Mouse (Mus musculus): Measurements from ENCODE around the gene Dhrs9. TPM values are rescaled to one million over a fixed set of nuclear protein-coding genes. Genes with fewer than 3 reads are reported as not detected.

Gene Dhrs9
- total and polyA plus RNA-seq, 3 experiments = not detected

- dilution Hi-C loops (cut with MboI; ENCODE audit: extremely low pct_ligation_motif_present, extremely low pct_unique_long_range_greater_than_20kb, low sequenced_read_pairs) = no loop called here
- H3K27me3 ChIP-seq (replicated peaks) = no peaks in the 10 kb centered on the region
- no peaks in the 10 kb centered on the region for H3K79me2 ChIP-seq (replicated peaks; ENCODE audit: control insufficient read depth, extremely low read depth, insufficient read depth, poor library complexity, severe bottlenecking)
- H3K36me3 ChIP-seq (replicated peaks in 1 of 2; ENCODE audit: control insufficient read depth in 1 of 2, insufficient read depth in 1 of 2, low read length in 1 of 2) = no peaks in the 10 kb centered on the region
- no peak overlapping the region for H3K9ac ChIP-seq (ENCODE audit: insufficient read depth, low read depth)
- in situ Hi-C loops (cut with MboI; ENCODE audit: low pct_ligation_motif_present, low pct_unique_long_range_greater_than_20kb, low sequenced_read_pairs) = no loop called here
- no peak overlapping the region for H3K4me3 ChIP-seq (replicated peaks in 1 of 3; ENCODE audit: low read depth in 2 of 3, low read length in 2 of 3, poor library complexity in 1 of 3)
- TF ChIP-seq TBP (conservative IDR thresholded peaks at IDR 0.05; ENCODE audit: low read depth, low read length) = no peak
- no peak for TF ChIP-seq PAX5 (IDR thresholded peaks at IDR 0.05; ENCODE audit: low read length)
- TF ChIP-seq JUND (conservative IDR thresholded peaks at IDR 0.05; ENCODE audit: low read depth, low read length) = no peak
- TF ChIP-seq MAX (IDR thresholded peaks at IDR 0.05; ENCODE audit: low read length) = no peak
- no peak for TF ChIP-seq SMC3 (IDR thresholded peaks at IDR 0.05; ENCODE audit: low read depth, low read length)
- no peak for TF ChIP-seq MAZ (IDR thresholded peaks at IDR 0.05; ENCODE audit: low read depth, low read length)
- TF ChIP-seq RAD21 (IDR thresholded peaks at IDR 0.05; ENCODE audit: low read depth, low read length) = no peak
- no peak for TF ChIP-seq MXI1 (IDR thresholded peaks at IDR 0.05; ENCODE audit: low read depth, low read length)
- TF ChIP-seq SIN3A (IDR thresholded peaks at IDR 0.05; ENCODE audit: low read length) = no peak
- no peak for TF ChIP-seq MAFK (IDR thresholded peaks at IDR 0.05; ENCODE audit: insufficient replicate concordance, low read length)
- TF ChIP-seq EP300 (IDR thresholded peaks at IDR 0.05; ENCODE audit: low read length) = no peak
- no peak for TF ChIP-seq NELFE (IDR thresholded peaks at IDR 0.05; ENCODE audit: low read depth, low read length)
- TF ChIP-seq TCF12 (IDR thresholded peaks at IDR 0.05; ENCODE audit: low read depth, low read length) = no peak
- H3K4me2 ChIP-seq (ENCODE audit: insufficient read depth, low read depth, poor library complexity, severe bottlenecking) = no peak overlapping the region
- no peaks in the 10 kb centered on the region for H3K9me3 ChIP-seq (replicated peaks; ENCODE audit: low read length)
- H3K27ac ChIP-seq (ENCODE audit: insufficient read depth, low read depth) = no peak overlapping the region
- DNase-seq (ENCODE audit: extremely low read depth) = no peak
- H3K4me1 ChIP-seq (ENCODE audit: control insufficient read depth in 1 of 2, insufficient read depth in 2 of 2) = peaks cover 0 to 33% of the 10 kb centered on the region in 2 experiments; a peak in 1 of 4 replicates
Observed at GRCm38 (mm10) chr2:69386118-69386871, 6.0 kb downstream of the Dhrs9 start.

DNA sequence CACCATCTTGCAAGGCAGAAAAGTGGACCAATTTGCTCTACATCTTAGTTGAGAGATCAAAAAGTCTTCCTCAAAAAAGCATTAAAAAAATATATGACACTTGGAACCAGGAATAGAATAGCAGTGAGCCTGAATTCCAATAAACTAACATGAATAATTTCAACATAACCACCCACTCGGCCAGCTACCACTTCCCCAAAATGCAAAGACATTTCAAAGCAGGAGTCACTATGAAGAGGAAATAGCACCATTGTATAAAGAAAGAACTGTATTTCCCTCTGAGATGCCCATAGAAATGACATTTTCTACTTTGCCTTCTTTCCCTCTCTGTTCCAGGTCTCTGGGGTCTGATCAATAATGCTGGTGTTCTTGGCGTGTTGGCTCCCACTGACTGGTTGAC lies 13.7 kb downstream of the Dhrs9 start:
- dilution Hi-C loops (cut with MboI; ENCODE audit: extremely low pct_ligation_motif_present, extremely low pct_unique_long_range_greater_than_20kb, low sequenced_read_pairs) (no loop called here), in situ Hi-C loops (cut with MboI; ENCODE audit: low pct_ligation_motif_present, low pct_unique_long_range_greater_than_20kb, low sequenced_read_pairs) (no loop called here)
- H3K27ac ChIP-seq (ENCODE audit: insufficient read depth, low read depth) = no peak overlapping the region

More for the DNA sequence above, 13.7 kb downstream of the Dhrs9 start:
- Histone ChIP-seq H3K9ac (ENCODE audit: insufficient read depth, low read depth) (no peak overlapping the region), H3K4me1 (ENCODE audit: control insufficient read depth in 1 of 2, insufficient read depth in 2 of 2) (peaks cover 0 to 3% of the 10 kb centered on the region in 2 experiments; a peak in 1 of 4 replicates), H3K4me3 (replicated peaks in 1 of 3; ENCODE audit: low read depth in 2 of 3, low read length in 2 of 3, poor library complexity in 1 of 3) (no peak overlapping the region), H3K4me2 (ENCODE audit: insufficient read depth, low read depth, poor library complexity, severe bottlenecking) (no peak overlapping the region), H3K79me2 (replicated peaks; ENCODE audit: control insufficient read depth, extremely low read depth, insufficient read depth, poor library complexity, severe bottlenecking) (no peaks in the 10 kb centered on the region), H3K27me3 (replicated peaks) (no peaks in the 10 kb centered on the region), H3K36me3 (replicated peaks in 1 of 2; ENCODE audit: control insufficient read depth in 1 of 2, insufficient read depth in 1 of 2, low read length in 1 of 2) (no peaks in the 10 kb centered on the region), H3K9me3 (replicated peaks; ENCODE audit: low read length) (no peaks in the 10 kb centered on the region)
- TF ChIP-seq USF2 (conservative IDR thresholded peaks at IDR 0.05; ENCODE audit: low read depth, low read length) (no peak), GABPA (IDR thresholded peaks at IDR 0.05; ENCODE audit: insufficient replicate concordance, low read depth, low read length) (no peak), ZKSCAN1 (IDR thresholded peaks at IDR 0.05; ENCODE audit: borderline replicate concordance, low read depth, low read length) (no peak), CHD2 (IDR thresholded peaks at IDR 0.05; ENCODE audit: low read length) (no peak), MYC (IDR thresholded peaks at IDR 0.05; ENCODE audit: low read depth, low read length) (no peak), JUND (conservative IDR thresholded peaks at IDR 0.05; ENCODE audit: low read depth, low read length) (no peak), ETS1 (conservative IDR thresholded peaks at IDR 0.05; ENCODE audit: low read depth, low read length) (no peak), SMC3 (IDR thresholded peaks at IDR 0.05; ENCODE audit: low read depth, low read length) (no peak), HCFC1 (IDR thresholded peaks at IDR 0.05; ENCODE audit: low read depth, low read length) (no peak), SIN3A (IDR thresholded peaks at IDR 0.05; ENCODE audit: low read length) (no peak)
- DNase-seq (ENCODE audit: extremely low read depth) = no peak

Measured in CH12.LX (cell line).